Mouse (Mus musculus): Measurements from ENCODE around the gene Cox6b2. TPM values are rescaled to one million over a fixed set of nuclear protein-coding genes. Genes with fewer than 3 reads are reported as not detected.

The Cox6b2 gene
- 2.3 to 5.0 TPM (median 4.1 TPM) in 4 replicates for total RNA-seq (2023; ENCODE audit: inconsistent age)

DNA sequence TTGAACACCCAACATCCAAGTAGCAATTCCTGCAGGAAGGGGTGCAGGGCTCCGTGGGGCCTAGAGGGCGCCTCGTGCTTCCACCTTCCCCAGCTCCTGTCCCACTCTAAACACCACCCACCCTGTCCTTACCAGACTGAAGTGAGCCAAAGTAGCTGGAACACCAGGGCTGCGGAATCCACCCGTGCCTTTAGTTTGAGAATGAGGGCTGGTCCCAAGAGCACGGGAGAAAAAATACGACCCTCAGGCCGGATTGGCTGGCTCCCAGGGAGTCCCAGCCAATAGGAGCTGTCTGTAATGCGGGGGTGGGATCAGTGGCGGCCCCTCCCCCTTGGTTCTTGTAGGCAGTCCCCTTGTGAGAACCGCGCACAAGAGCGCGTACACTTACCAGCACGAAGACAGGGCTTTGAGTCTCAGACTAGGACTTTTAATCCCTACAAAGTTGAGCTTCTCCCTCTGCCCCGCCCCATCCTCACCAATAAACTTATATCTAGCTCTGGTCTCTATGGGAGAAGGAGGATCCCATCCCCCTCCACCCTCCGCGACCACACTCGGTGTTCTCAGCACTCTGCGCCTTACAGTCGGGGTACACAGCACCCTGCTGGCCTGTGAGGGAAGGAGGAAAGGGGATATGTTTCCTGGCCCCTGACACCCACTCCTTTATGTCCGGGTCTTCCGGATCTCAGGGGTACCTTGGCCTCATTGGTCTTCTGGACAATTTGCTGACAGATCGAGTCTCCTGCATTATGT is at the start of gene Cox6b2:
Cox6b2 (minus strand) TSS at position 274 of the 750 bp plus-strand sequence.

DNA sequence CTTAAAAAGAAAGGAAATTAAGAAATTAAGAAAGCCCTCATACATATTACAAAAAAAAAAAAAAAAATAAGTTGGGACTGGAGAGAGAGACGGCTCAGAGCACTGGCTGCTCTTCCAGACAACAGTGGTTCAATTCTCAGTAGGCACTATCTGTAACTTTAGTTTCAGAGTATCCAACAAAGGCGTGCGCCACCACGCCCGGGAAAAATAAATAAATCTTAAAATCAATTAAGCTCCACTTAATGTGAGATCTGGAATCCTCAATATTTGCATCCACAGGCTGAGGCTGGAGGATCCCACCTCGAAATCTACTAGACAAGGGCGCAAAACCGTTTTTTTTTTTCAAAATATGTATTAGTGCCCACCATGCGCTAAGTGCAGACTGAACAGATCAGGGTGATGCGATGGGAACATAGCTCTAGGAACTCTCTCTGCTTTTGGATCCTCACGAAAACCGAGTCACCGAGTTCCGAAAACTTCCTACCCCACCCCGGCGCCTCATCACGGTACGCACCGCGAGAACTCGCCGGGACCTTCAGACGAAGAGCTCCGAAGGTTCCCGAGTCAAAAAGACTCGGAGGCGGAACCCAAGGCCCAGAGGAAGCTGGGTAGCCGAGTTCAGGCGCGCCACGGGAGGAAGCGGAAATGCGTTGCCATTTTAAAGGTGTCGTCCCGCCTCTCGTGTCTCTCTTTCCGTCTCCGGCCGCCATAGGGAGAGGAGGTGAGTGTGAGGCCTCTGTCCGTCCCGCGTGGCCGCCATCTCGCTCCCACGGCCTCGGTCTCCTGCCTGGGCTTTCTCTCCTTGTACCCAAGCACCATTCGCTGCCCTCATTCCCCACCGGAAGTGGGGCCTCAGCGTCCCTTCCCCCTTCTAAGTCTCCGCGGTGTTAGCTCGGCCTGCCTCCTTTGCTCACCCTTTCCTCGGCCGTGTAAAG is 39.7 kb upstream of the Cox6b2 start, which contains the start of gene Rpl28:
Rpl28 (plus strand) TSS at position 597 of the 935 bp plus-strand sequence.

DNA sequence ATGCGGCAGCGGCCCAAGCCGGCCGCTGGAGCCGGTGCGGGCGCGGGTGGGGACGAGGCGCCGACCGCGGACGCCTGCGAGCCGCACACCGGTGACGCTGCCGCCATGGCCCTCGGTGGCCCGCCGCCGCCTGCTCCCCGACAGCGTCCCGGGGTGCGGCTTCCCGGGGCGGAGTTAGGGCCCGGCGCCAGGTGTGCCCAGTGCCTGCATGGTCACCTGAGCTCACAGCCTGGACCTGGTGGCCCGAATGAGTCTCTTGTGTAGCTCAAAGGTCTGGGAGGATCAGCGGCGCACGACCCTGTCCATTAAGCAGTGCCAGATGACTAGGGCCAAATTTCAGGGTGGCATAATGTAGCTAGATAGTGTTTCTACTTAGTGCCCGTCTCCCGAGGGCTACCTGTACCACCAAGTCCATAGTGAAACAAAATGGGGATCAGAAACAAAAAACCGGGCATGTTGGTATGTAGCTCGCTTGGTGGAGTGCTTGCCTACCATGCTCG is 36.6 kb upstream of the Cox6b2 start, which contains the start of gene Tmem238:
Tmem238 (minus strand) TSS at position 221 of the 500 bp plus-strand sequence.

DNA sequence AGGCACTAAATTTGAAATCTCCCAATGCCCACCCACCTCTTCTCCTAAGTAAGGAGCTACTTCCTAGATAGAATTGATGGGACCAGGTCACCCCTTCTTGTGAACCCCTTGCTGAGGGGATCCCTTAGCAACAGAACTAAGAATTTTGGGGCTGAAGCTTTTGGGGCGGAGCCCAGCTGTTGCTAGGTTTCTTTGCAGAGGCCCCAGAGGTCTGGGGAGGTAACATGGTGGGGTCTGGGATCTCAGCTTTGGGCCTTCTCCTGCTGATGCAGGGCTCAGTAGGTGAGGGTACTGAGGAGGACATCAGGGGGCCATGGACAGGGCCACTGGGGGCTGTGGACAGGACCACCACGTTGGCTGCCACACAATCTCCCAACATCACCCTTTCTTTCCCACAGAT is 29.9 kb upstream of the Cox6b2 start, which contains the start of the genes Il11 and Tmem190:
Il11 (minus strand) TSS at position 101 of the 400 bp plus-strand sequence.
Tmem190 (plus strand) TSS at position 179 of the 400 bp plus-strand sequence.

DNA sequence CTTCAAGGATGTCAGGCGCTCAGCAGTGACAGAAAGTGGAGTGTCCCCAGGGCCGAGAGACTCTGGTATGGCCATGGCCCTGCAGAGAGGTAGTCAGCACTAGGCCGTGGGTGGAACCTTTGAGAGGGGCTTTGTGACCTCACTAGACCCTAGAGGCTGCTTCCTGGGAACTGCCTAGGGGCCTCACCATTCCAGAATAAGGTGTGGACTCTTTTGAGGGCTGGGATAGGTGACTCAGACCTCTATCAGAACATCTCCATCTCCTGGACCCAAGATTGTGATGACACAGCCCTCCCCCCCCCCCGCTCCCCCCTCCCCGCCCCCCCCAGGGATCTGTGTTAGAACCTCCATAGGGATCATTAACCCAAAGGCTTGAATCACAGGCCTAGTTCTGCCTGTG is 18.3 kb upstream of the Cox6b2 start, which contains the start of gene Fam71e2:
Fam71e2 (minus strand) TSS at position 101 of the 400 bp plus-strand sequence.

DNA sequence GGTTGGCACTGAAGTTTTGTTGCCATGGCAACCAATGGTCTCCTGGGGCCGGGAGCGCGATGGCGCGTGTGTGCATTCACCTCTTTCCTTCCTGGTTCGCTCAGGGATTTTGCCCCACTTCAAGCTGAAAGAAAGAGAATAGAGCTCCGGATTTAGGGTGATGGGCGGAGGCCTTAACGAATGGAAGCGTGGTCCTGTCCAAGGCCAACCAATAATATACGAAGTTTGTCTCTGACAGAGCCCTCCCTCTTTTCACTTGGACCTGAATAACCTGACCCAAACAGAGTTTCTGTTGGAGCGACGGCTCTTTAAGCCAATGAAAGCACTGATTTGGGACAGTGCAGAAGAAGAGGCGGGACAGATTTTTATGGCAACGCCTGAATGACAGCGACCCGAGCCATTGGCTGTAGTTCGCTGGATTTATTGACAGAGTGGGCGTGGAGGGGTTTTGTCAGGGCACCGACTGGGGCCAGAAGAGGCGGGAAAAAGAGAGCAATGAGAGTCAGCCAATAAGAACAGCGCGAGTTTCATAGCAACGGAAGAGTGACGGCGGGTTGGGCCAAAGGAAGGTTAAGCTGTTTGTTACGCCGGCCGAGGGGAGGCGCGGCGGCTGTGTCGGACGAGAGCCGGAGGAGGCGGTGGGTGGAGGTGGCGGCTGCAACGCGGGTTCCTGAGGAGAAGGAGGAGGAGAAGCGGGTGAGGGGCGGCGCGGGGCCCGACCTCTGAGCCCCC is 13.2 kb downstream of the Cox6b2 start, which contains the start of gene Kmt5c:
Kmt5c (plus strand) TSS at position 572 of the 732 bp plus-strand sequence.

DNA sequence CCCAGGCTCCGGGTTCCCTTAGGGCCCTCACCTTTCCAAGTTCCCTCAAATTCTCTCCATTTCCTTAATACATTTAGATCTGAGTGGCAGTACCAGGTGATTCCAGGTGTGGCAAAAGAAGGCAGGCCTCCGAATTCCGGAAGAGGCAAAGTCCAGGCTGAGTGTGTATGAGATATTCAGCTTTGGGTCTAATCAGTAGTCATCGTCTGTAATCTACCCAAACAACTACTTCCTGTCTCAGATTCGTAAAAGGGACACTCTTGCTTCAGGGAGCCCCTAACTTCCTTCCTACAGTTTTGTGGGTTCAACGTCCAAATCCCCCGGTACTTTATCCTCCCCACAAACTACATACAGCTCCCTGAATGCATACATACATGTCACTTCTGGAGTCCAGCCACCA is 27.7 kb downstream of the Cox6b2 start, which contains the start of gene Tmem150b:
Tmem150b (minus strand) TSS at position 81 of the 400 bp plus-strand sequence.

Other genes with a start within 250 kb of the Cox6b2 start
- gene Tnnt1, start 236.7 kb downstream of the Cox6b2 start, total RNA-seq (2023; ENCODE audit: inconsistent age), result 0.61 to 2.7 TPM in 2 of 4 replicates, not detected in the others
- gene Tnni3, start 228.9 kb downstream of the Cox6b2 start, total RNA-seq (2023; ENCODE audit: inconsistent age), result 1.2 to 1.9 TPM in 2 of 4 replicates, not detected in the others
- 0.22 to 0.69 TPM (median 0.39 TPM) in 3 of 4 replicates, not detected in the other for gene Dnaaf3, start 220.6 kb downstream of the Cox6b2 start, total RNA-seq (2023; ENCODE audit: inconsistent age)
- not detected in 4 replicates for gene Syt5, start 205.6 kb downstream of the Cox6b2 start, total RNA-seq (2023; ENCODE audit: inconsistent age)
- gene Ptprh, start 149.1 kb downstream of the Cox6b2 start, total RNA-seq (2023; ENCODE audit: inconsistent age), result 1.4 TPM in 1 of 4 replicates, not detected in the others
- 46.4 to 54.9 TPM (median 50.2 TPM) in 4 replicates for gene Tmem86b, start 121.7 kb downstream of the Cox6b2 start, total RNA-seq (2023; ENCODE audit: inconsistent age)
- 242 to 260 TPM (median 251 TPM) in 4 replicates for gene Ppp6r1, start 94.1 kb downstream of the Cox6b2 start, total RNA-seq (2023; ENCODE audit: inconsistent age)
- gene Hspbp1, start 68.0 kb downstream of the Cox6b2 start, total RNA-seq (2023; ENCODE audit: inconsistent age), result 74.3 to 78.0 TPM (median 75.7 TPM) in 4 replicates
- gene Brsk1, start 62.5 kb downstream of the Cox6b2 start, total RNA-seq (2023; ENCODE audit: inconsistent age), result not detected in 4 replicates
- gene Tmem150b, start 27.8 kb downstream of the Cox6b2 start, total RNA-seq (2023; ENCODE audit: inconsistent age), result 2.0 to 4.0 TPM (median 3.1 TPM) in 4 replicates
- gene Kmt5c, start 13.0 kb downstream of the Cox6b2 start, total RNA-seq (2023; ENCODE audit: inconsistent age), result 88.8 to 99.7 TPM (median 92.1 TPM) in 4 replicates
- not detected in 4 replicates for gene Fam71e2, start 18.2 kb upstream of the Cox6b2 start, total RNA-seq (2023; ENCODE audit: inconsistent age)
- gene Il11, start 29.8 kb upstream of the Cox6b2 start, total RNA-seq (2023; ENCODE audit: inconsistent age), result not detected in 4 replicates
- not detected in 4 replicates for gene Tmem190, start 29.8 kb upstream of the Cox6b2 start, total RNA-seq (2023; ENCODE audit: inconsistent age)
- 2.0 to 2.9 TPM (median 2.4 TPM) in 4 replicates for gene Tmem238, start 36.6 kb upstream of the Cox6b2 start, total RNA-seq (2023; ENCODE audit: inconsistent age)
- gene Rpl28, start 39.8 kb upstream of the Cox6b2 start, total RNA-seq (2023; ENCODE audit: inconsistent age), result 1,659 to 1,852 TPM (median 1,727 TPM) in 4 replicates
- gene Ube2s, start 59.5 kb upstream of the Cox6b2 start, total RNA-seq (2023; ENCODE audit: inconsistent age), result 137 to 170 TPM (median 148 TPM) in 4 replicates
- gene Shisa7, start 91.6 kb upstream of the Cox6b2 start, total RNA-seq (2023; ENCODE audit: inconsistent age), result 0.39 to 1.9 TPM (median 0.72 TPM) in 4 replicates
- 6.1 to 12.0 TPM (median 7.0 TPM) in 4 replicates for gene Isoc2b, start 117.2 kb upstream of the Cox6b2 start, total RNA-seq (2023; ENCODE audit: inconsistent age)
- 10.5 to 13.7 TPM (median 12.2 TPM) in 4 replicates for gene Isoc2a, start 124.1 kb upstream of the Cox6b2 start, total RNA-seq (2023; ENCODE audit: inconsistent age)
- not detected in 4 replicates for gene Gm36210, start 153.4 kb upstream of the Cox6b2 start, total RNA-seq (2023; ENCODE audit: inconsistent age)
- 36.5 to 39.0 TPM (median 38.7 TPM) in 4 replicates for gene Zfp628, start 162.1 kb upstream of the Cox6b2 start, total RNA-seq (2023; ENCODE audit: inconsistent age)
- gene Nat14, start 168.9 kb upstream of the Cox6b2 start, total RNA-seq (2023; ENCODE audit: inconsistent age), result 8.3 to 9.7 TPM (median 9.1 TPM) in 4 replicates
- gene Ssc5d, start 172.7 kb upstream of the Cox6b2 start, total RNA-seq (2023; ENCODE audit: inconsistent age), result 0.19 to 0.39 TPM (median 0.34 TPM) in 4 replicates
- gene Sbk2, start 211.3 kb upstream of the Cox6b2 start, total RNA-seq (2023; ENCODE audit: inconsistent age), result 0.35 to 1.0 TPM in 2 of 4 replicates, not detected in the others
- 0.29 TPM in 1 of 4 replicates, not detected in the others for gene Sbk3, start 218.1 kb upstream of the Cox6b2 start, total RNA-seq (2023; ENCODE audit: inconsistent age)
- gene Zfp579, start 243.1 kb upstream of the Cox6b2 start, total RNA-seq (2023; ENCODE audit: inconsistent age), result 11.6 to 24.7 TPM (median 17.1 TPM) in 4 replicates